Mouse (Mus musculus) lung, adult 2 months (tissue): ENCODE data around the gene Shroom3. TPM values are rescaled to one million over a fixed set of nuclear protein-coding genes. Genes with fewer than 3 reads are reported as not detected.

ENCODE experiments used
- DNase-seq: peaks from one replicate; pipeline ENCODE4 v3.0.0; 2022
- H3K4me1 ChIP-seq: fragments of 200-500 bp; 2 replicates; pipeline ENCODE4 v1.6.1; 2011; ENCODE audit warnings: low read length; ENCODE audit not compliant: control insufficient read depth, insufficient read depth
- H3K4me3 ChIP-seq: fragments of 200-500 bp; replicated peaks from 2 replicates; pipeline ENCODE3; 2011; ENCODE audit warnings: low read depth, mild to moderate bottlenecking, control low read depth, low read length; ENCODE audit errors: extremely low read depth
- CTCF ChIP-seq: fragments of 200-500 bp; IDR thresholded peaks from 2 replicates; pipeline ENCODE4 v1.5.1; 2011; ENCODE audit warnings: mild to moderate bottlenecking, low read length, control low read depth; ENCODE audit not compliant: insufficient read depth
- POLR2A ChIP-seq: fragments of 200-500 bp; IDR thresholded peaks from 2 replicates; pipeline ENCODE4 v1.6.1; 2011; ENCODE audit warnings: low read depth, mild to moderate bottlenecking, control low read depth, low read length, borderline replicate concordance; ENCODE audit errors: extremely low read depth
- WGBS: fragments of 180-500 bp; shearing (Covaris S2); methylation state at CpG from one replicate; pipeline ENCODE4 v1.1.7; 2018; 5-methylcytosine and 5-hydroxymethylcytosine counted together
- polyA plus RNA-seq: library from polyadenylated mRNA; depleted of rRNA; stranded (reverse); fragments of >200 nt; gene quantifications from 2 replicates; pipeline ENCODE4 v1.2.3, GENCODE M21; 2012

The Shroom3 gene
- polyA plus RNA-seq, 1 experiment, result 63.6 TPM

DNA sequence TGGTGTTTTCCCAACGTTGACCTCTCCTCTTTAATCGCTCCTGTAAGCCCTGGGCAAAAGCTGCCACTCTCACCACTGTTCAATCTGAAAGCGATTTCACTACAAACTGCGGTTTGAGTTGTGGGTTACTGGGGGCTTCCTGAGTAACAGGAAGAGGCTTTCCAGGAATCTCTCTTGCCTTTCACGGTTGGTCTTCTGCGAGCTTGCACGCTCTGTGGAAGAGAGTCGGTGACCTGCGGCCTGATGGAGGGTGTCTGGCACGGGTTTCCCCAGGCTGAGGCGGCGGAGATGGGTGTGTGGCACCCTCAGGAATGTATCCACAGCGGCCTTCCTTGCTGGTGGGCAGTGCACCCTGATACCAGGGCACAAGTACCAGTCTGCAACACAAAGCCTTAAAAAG is 281.5 kb downstream of the Shroom3 start:
- Histone ChIP-seq H3K4me1 (peaks cover 20% of the 10 kb centered on the region), H3K4me3 (no peak overlapping the region)
- DNase-seq, result no peak
- TF ChIP-seq CTCF (no peak), POLR2A (no peak)
- 59% methylated on average over 13 of the region's 13 CpGs for WGBS

DNA sequence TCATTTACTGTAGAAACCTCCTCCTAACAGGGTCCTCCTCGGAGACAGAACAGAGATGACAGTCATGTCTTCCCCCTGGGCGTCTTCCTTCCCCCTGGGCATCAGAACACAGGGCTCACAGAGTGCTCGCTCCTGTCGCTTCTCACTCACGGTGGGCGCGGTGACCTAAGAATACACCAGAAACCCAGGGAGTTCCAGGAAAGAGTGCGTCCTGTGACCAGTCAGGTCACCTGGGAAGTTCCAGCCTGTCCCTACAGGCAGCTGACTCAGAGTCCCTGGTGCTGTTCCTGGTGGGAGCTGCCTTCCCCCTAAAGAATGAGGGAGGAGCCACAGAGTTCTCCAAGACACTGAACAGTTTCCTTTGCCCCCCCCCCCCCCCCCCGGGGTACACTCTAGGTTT is 283.9 kb downstream of the Shroom3 start:
- 78% methylated on average over 9 of the region's 9 CpGs for WGBS
- Histone ChIP-seq H3K4me3 (no peak overlapping the region), H3K4me1 (peaks cover 6% of the 10 kb centered on the region; the same call in 1 of the 2 replicates)
- TF ChIP-seq POLR2A (no peak), CTCF (no peak)
- DNase-seq, result no peak

DNA sequence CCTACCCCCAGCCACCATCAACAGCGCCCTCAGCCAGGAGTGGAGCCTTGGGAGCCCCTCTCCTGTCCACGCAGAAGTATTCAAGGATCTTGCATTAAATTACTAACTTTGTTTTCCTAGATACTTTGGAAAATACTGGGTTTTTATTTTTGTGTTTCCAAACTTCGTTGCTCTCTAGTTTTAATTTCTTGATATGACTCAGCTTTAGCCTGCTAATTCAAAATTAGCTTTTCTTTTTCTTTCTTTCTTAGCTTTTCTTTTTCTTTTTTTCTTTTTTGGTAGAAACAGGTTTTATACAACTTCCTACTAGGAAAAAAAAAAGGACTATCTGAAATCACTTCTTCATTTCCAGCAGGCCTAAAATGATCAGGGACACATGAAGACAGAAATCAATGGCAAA is 284.7 kb downstream of the Shroom3 start:
- TF ChIP-seq CTCF, result no peak
- no peak for TF ChIP-seq POLR2A
- no peak for DNase-seq
- Histone ChIP-seq H3K4me3 (no peak overlapping the region), H3K4me1 (peaks cover 3% of the 10 kb centered on the region; the same call in 1 of the 2 replicates)
- 92% methylated on average over 3 of the region's 3 CpGs for WGBS

DNA sequence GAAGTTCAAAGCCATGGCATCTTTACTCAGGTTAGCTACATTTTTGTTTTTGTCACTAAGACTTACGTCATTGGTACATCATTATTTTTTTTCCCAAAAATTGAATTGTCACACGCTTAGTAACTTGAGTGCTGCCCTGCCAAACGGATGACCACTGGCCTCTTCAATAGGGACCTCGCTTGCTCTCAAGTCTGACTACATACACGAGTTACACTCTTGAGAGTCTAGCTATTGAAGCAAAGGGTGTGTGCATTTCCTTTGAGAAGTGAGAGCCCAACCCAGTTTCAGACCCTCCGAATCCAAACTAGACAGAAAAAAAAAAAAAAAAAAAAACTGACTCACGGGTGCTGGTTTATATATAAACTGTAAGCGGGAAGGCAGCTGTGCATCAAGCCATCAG is 286.2 kb downstream of the Shroom3 start:
- 28% methylated on average over 8 of the region's 8 CpGs for WGBS
- H3K4me1 ChIP-seq, result peaks cover 3% of the 10 kb centered on the region; the same call in 1 of the 2 replicates
- no peak overlapping the region for H3K4me3 ChIP-seq
- TF ChIP-seq CTCF (no peak), POLR2A (no peak)
- no peak for DNase-seq

DNA sequence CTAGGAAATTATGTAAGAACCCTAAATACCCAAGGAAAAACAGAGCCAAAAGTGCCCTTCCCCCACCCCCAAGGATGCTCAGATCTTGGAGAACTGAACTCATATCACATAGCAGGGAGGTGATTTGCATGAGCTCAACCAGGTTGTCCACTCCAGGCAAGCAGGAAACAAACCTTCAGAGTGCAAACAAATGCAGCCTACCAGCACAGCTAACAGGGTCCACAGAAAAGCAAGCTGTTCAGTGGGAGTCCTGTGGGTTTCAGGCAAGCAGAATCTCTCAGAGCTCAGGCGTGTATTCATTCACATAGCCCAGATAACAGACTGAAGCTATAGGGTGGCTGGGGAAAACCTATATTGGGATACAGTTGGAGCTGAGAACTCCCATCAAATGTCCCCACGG is 286.7 kb downstream of the Shroom3 start:
- no peak for TF ChIP-seq CTCF
- no peak for TF ChIP-seq POLR2A
- 54% methylated on average over 2 of the region's 2 CpGs for WGBS
- no peak for DNase-seq
- peaks cover 3% of the 10 kb centered on the region; the same call in 1 of the 2 replicates for H3K4me1 ChIP-seq
- H3K4me3 ChIP-seq, result no peak overlapping the region

DNA sequence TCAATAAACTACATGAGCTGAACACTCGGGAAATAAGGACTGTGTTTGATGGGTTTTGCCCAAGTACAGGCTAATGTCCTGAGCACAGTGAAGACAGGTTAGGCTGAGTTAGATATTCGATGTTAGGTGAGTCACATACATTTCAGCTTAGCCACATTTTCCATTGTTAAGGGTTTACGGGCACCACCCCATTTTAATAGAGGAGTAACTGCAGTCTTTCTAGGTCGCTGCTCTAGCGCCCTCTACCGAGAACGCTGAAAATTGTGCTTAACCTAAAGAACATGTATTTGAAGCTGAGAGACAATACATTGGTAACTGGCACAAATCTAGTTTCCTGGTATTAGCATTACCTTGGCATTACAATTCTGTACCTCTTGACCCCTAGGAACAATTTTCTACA is 287.2 kb downstream of the Shroom3 start:
- no peak for DNase-seq
- no peak overlapping the region for H3K4me3 ChIP-seq
- peaks cover 3% of the 10 kb centered on the region; the same call in 1 of the 2 replicates for H3K4me1 ChIP-seq
- WGBS, result 25% methylated on average over 7 of the region's 7 CpGs
- TF ChIP-seq CTCF (peak; percentile 26; the same call in 1 of the 2 replicates), POLR2A (no peak)

DNA sequence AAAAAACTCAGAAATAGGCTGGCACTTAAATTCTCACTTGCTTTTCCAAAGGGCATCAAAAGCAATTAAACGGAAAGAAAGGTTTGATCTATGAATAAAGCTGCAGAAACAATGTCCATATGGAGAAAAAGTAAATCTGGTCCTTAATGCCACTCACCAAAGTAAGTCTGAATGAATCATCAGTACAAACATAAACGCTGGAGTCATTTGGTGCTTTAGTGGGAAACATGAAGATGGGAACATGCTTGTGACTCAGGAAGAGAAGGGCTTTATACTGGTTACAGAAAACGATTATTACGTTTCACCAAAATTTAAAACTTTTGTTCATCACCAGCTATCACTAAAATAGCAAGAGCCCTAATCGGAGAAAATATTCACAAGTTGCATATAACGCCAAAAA is 297.2 kb downstream of the Shroom3 start:
- 62% methylated on average over 6 of the region's 6 CpGs for WGBS
- Histone ChIP-seq H3K4me3 (no peak overlapping the region), H3K4me1 (no peaks in the 10 kb centered on the region)
- DNase-seq, result no peak
- TF ChIP-seq POLR2A (no peak), CTCF (no peak)

DNA sequence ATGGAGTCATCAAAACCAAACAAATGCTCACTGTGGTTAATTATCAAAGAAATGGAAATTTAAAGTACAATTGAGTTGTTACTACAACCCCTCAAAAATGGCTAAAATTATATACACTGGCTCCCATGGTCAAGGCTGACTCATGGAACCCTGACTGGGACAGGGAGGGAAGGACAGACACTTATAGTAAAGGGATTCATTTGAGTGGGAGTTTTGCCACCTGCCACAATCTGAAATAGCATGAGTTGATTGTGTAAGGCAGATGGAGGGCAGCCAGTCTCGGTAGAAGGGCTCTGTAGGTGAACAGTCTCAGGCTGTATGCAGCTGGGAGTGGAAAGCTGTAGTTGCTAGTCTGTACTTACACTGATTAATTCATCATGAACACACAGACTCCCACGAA is 297.6 kb downstream of the Shroom3 start:
- TF ChIP-seq POLR2A, result no peak
- TF ChIP-seq CTCF, result no peak
- no peak overlapping the region for H3K4me3 ChIP-seq
- DNase-seq, result no peak
- H3K4me1 ChIP-seq, result no peaks in the 10 kb centered on the region
- 58% methylated on average over 2 of the region's 2 CpGs for WGBS

DNA sequence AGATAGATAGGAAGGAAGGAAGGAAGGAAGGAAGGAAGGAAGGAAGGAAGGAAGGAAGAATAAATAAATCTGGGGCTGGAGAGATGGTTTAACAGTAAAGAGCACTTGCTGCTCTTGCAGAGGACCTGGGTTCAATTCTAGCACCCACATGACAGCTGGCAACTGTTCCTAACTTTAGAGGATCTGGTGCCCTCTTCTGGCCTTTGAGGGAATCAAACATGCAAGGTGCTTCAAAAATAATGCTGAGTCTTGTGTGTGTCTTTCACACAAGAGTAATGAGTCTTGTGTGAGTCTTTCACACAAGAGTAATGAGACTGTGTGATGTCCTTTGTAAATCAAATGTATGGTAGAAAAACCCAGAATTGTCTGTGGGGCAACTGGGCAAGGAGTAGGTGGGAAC is 299.4 kb downstream of the Shroom3 start:
- Histone ChIP-seq H3K4me3 (no peak overlapping the region), H3K4me1 (no peaks in the 10 kb centered on the region)
- DNase-seq, result no peak
- TF ChIP-seq POLR2A (no peak), CTCF (0 out of 2 replicates have a peak, but pooled peaks have one; percentile 19)

DNA sequence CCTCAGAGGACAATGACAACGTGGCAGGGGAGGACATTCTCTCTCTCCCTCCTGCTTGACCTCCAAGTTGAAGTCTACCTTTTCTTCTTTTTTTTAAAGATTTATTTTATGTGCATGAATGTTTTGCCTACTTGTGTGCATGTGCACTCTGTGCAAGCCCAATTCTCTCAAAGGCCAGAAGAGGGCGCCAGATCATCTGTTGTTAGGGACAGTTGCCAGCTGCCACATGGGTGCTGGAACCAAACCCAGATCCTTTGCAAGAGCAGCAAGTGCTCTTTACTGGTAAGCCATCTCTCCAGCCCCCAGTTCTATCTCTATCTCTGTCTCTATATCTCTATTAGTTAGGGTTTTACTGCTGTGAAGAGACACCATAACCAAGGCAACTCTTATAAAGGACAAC is 300.7 kb downstream of the Shroom3 start:
- no peak for TF ChIP-seq POLR2A
- TF ChIP-seq CTCF, result 0 out of 2 replicates have a peak, but pooled peaks have one; percentile 24
- H3K4me3 ChIP-seq, result no peak overlapping the region
- DNase-seq, result no peak
- H3K4me1 ChIP-seq, result no peaks in the 10 kb centered on the region
- 39% methylated on average over 2 of the region's 2 CpGs for WGBS
